Mouse (Mus musculus) intestine, embryonic 16.5 days (tissue): ENCODE measurements around the gene Tyr. TPM values are rescaled to one million over a fixed set of nuclear protein-coding genes. Genes with fewer than 3 reads are reported as not detected.
"Not testable (repeated sequence)": the region's sequence is repeated elsewhere in the genome, so short reads cannot be mapped to it uniquely, and the experiment has no call there.

ENCODE experiments used
- ATAC-seq: fragments of 200-750 bp; cut with Nextera tagmentation; 2 replicates; pipeline ENCODE4 v1.8.0; 2017; ENCODE audit warnings: moderate TSS enrichment, moderate library complexity
- H3K27ac ChIP-seq: fragments of 300-500 bp; sonication (generic); 2 replicates; pipeline ENCODE4 v1.5.1; 2014; ENCODE audit warnings: mild to moderate bottlenecking, low read length
- H3K27me3 ChIP-seq: fragments of 300-500 bp; sonication (generic); replicated peaks from 2 replicates; pipeline ENCODE4 v1.6.1; 2014; ENCODE audit warnings: low read length, control low read depth, mixed read lengths; ENCODE audit not compliant: control insufficient read depth, insufficient read depth
- H3K36me3 ChIP-seq: fragments of 300-500 bp; sonication (generic); 2 replicates; pipeline ENCODE4 v1.6.1; 2014; ENCODE audit warnings: low read length, control low read depth; ENCODE audit not compliant: control insufficient read depth, insufficient read depth
- H3K4me1 ChIP-seq: fragments of 300-500 bp; sonication (generic); 2 replicates; pipeline ENCODE4 v1.6.1; 2014; ENCODE audit warnings: low read length, control low read depth, mixed read lengths; ENCODE audit not compliant: control insufficient read depth, insufficient read depth
- H3K4me2 ChIP-seq: fragments of 300-500 bp; sonication (generic); 2 replicates; pipeline ENCODE4 v1.6.1; 2014; ENCODE audit warnings: low read depth, low read length, control low read depth
- H3K4me3 ChIP-seq: fragments of 300-500 bp; sonication (generic); 2 replicates; pipeline ENCODE4 v1.5.1; 2014; ENCODE audit warnings: mild to moderate bottlenecking, low read length
- H3K9ac ChIP-seq: fragments of 300-500 bp; sonication (generic); 2 replicates; pipeline ENCODE4 v1.6.1; 2014; ENCODE audit warnings: low read depth, low read length
- H3K9me3 ChIP-seq: fragments of 300-500 bp; sonication (generic); 2 replicates; pipeline ENCODE4 v1.6.1; 2016; ENCODE audit warnings: low read length, control low read depth; ENCODE audit not compliant: control insufficient read depth
- WGBS: fragments of 180-500 bp; shearing (Covaris S2); extraction: QIAGEN DNeasy Blood & Tissue Kit; methylation state at CpG from one replicate; pipeline ENCODE4 v1.1.7; 2014; 5-methylcytosine and 5-hydroxymethylcytosine counted together
- polyA plus RNA-seq: library from polyadenylated mRNA; unstranded; fragments of >200 nt; fragmentation: Nextera tagmentation; extraction: Ambion mirVana; gene quantifications from 2 replicates; pipeline ENCODE4 v1.2.1, GENCODE M21; 2015

Gene Tyr
- polyA plus RNA-seq: 0.04 TPM in 1 of 2 replicates, not detected in the other

DNA sequence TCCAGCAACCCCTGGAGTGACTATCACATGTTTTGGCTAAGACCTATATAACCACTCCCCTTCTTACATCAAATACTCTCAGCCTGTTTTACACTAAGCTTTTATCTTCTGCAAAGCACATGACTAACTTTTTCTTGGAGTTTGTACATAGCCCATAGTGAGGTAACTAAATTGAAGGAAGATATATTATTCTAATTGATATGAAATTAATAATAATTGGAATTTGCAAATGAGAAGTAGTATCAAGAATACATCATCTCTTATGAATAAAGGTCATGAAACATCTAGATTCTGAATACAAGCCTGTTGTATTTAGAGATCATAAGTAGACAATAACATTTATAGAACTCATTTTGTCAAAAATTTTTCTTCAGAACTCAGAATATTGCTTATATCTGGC, at the start of gene Tyr:
TSS of gene Tyr (minus strand) at position 101 of the 400 bp plus-strand sequence.
- Histone ChIP-seq H3K9me3 (no peaks in the 10 kb centered on the region), H3K27ac (no peak within 1 kb of the TSS), H3K36me3 (no peaks in the 10 kb centered on the region), H3K27me3 (no peaks in the 10 kb centered on the region), H3K4me2 (no peak within 1 kb of the TSS), H3K4me1 (no peaks in the 10 kb centered on the region), H3K4me3 (no peak within 1 kb of the TSS), H3K9ac (no peak within 1 kb of the TSS)
- ATAC-seq: no peak

DNA sequence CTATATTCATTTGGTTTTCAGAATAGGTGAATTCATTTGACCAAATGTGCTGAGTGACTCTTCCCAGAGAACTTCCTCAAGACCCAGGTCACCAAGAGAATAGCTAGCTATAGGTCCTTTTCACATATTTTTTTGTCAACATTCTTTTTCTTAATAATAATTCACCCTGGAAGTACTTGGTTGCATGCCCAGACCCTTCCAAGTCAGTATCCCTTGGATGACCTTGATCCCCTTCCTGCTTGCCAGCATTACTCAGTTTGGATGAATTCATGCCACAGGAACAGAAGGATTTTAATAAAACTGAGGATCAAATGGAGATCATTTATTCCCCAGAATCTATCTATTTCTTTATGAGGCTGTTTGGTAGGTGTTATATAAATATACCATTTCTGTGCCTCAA, 45.7 kb upstream of the Tyr start:
- Histone ChIP-seq H3K27ac (no peak overlapping the region), H3K4me2 (no peak overlapping the region), H3K4me3 (no peak overlapping the region), H3K4me1 (no peaks in the 10 kb centered on the region), H3K9me3 (no peaks in the 10 kb centered on the region), H3K27me3 (no peaks in the 10 kb centered on the region), H3K9ac (no peak overlapping the region), H3K36me3 (no peaks in the 10 kb centered on the region)
- no peak for ATAC-seq

DNA sequence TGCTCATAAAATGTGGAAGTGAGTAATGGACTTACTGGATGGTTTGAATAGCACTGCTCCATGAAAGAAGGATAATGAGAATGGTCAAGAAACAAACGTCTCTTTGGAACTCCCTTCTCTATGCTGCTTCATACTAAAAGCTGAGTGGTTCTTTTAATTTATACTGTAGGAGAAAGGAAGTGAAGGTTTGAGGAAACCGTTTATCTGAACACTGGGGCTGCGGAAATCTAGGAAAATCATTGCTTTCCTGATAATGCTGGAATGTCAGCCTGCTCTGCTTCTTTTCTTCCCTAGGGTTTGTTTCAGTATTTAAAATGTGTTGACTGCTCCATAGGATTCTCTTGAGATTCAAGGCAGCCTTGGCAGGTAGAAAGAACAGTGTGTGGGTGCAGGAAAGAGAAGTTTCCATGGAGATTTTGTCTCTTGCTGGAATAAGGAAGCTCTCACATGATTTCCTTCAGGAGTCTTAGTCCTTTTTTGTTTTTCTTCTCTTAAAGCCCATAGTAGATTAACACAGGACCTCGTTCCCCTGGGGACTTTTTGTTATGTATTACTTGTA, 891 bp upstream of the Tyr start:
- no peaks in the 10 kb centered on the region for H3K4me1 ChIP-seq
- no peaks in the 10 kb centered on the region for H3K36me3 ChIP-seq
- no peak overlapping the region for H3K9ac ChIP-seq
- no peak for ATAC-seq
- H3K9me3 ChIP-seq: no peaks in the 10 kb centered on the region
- H3K27ac ChIP-seq: no peak overlapping the region
- no peak overlapping the region for H3K4me2 ChIP-seq
- 20% methylated on average over 4 of the region's 4 CpGs for WGBS
- no peaks in the 10 kb centered on the region for H3K27me3 ChIP-seq
- H3K4me3 ChIP-seq: no peak overlapping the region

DNA sequence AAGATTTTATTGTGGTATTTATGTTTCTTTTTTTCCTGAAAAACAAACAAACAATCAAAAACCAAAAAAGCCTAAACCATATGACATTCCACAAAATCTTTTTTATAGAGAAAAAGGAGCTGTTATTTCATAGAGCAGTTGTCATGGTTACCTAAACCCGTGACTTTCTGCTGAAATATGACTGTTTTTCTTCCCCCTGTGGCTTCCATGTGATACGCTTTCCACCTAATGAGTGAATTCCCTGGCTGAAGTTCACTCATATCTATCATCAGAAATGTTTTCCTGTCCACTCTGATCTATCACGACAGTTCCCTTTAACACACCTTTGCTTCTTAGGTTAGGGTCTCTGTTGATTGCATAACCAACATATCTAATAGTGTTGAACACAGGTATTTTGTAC, 5.3 kb downstream of the Tyr start:
- 71% methylated on average over 3 of the region's 3 CpGs for WGBS
- ATAC-seq: no peak

DNA sequence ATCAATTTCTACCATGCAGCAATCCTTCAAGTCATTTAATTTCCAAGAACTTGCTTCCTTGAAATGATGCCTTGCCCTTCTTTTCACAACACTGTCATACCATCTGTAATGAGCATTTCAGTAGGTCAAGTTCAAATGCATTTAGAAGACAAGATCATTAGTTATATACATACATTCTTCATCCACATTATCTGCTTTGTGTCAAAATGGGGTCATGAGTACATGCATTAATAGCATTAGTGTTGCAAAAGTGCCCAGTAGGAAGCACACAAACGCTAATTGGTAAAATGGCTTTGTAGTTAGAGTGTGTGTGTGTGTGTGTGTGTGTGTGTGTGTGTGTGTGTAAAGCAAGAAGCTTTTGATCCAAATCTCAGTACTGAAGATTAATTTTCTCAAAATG, 80.0 kb downstream of the Tyr start:
- no peaks in the 10 kb centered on the region for H3K9me3 ChIP-seq
- ATAC-seq: no peak
- no peaks in the 10 kb centered on the region for H3K4me1 ChIP-seq
- no peaks in the 10 kb centered on the region for H3K27me3 ChIP-seq
- H3K4me2 ChIP-seq: no peak overlapping the region
- no peaks in the 10 kb centered on the region for H3K36me3 ChIP-seq
- H3K27ac ChIP-seq: no peak overlapping the region
- no peak overlapping the region for H3K9ac ChIP-seq
- 46% methylated on average over 1 of the region's 1 CpGs for WGBS
- H3K4me3 ChIP-seq: no peak overlapping the region

More for the DNA sequence above, 5.3 kb downstream of the Tyr start:
- no peaks in the 10 kb centered on the region for H3K36me3 ChIP-seq
- H3K4me1 ChIP-seq: no peaks in the 10 kb centered on the region
- H3K27ac ChIP-seq: no peak overlapping the region
- H3K9ac ChIP-seq: no peak overlapping the region
- H3K4me2 ChIP-seq: no peak overlapping the region
- H3K9me3 ChIP-seq: no peaks in the 10 kb centered on the region
- H3K27me3 ChIP-seq: no peaks in the 10 kb centered on the region
- no peak overlapping the region for H3K4me3 ChIP-seq

DNA sequence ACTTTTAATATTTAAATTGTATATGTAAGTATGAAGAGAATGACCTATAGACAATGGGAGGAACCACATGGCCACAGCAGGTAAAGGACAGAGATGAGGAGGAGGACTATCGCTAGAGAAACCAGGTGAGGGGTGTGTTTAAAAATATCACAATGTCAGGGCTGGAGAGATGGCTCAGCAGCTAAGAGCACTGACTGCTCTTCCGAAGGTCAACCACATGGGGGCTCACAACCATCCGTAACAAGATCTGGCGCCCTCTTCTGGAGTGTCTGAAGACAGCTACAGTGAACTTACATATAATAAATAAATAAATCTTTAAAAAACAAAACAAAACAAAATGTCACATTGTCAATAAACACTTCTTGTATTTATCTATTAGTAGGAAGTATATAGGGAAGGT, 81.9 kb downstream of the Tyr start:
- H3K27ac ChIP-seq, H3K27me3 ChIP-seq, H3K9ac ChIP-seq, H3K36me3 ChIP-seq, H3K4me1 ChIP-seq, H3K4me2 ChIP-seq, H3K4me3 ChIP-seq, H3K9me3 ChIP-seq, ATAC-seq: not testable (repeated sequence)
- WGBS: 14% methylated on average over 4 of the region's 4 CpGs

DNA sequence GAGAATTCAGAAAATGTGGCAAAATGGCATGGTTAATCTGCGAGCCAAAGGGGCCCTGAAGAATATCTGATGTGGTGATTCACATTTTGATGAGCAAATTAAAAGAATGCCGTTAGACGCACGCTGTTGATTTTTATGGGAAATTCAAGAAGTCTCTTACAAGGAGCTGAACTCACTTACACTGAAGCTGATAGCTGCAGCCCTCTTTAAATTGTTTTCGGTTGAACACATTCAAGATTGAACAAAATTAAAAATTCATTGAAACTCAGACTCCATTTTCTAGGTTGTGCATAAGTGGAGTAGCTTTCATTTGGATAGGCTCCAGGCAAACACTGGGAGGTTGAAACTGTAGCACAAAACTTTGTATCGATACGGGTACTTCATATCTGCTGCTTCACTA, 96.3 kb downstream of the Tyr start:
- H3K27ac ChIP-seq: no peak overlapping the region
- no peak for ATAC-seq
- H3K4me3 ChIP-seq: no peak overlapping the region
- no peaks in the 10 kb centered on the region for H3K4me1 ChIP-seq
- no peak overlapping the region for H3K9ac ChIP-seq
- H3K9me3 ChIP-seq: no peaks in the 10 kb centered on the region
- no peak overlapping the region for H3K4me2 ChIP-seq
- WGBS: 93% methylated on average over 7 of the region's 7 CpGs
- no peaks in the 10 kb centered on the region for H3K27me3 ChIP-seq
- no peaks in the 10 kb centered on the region for H3K36me3 ChIP-seq

DNA sequence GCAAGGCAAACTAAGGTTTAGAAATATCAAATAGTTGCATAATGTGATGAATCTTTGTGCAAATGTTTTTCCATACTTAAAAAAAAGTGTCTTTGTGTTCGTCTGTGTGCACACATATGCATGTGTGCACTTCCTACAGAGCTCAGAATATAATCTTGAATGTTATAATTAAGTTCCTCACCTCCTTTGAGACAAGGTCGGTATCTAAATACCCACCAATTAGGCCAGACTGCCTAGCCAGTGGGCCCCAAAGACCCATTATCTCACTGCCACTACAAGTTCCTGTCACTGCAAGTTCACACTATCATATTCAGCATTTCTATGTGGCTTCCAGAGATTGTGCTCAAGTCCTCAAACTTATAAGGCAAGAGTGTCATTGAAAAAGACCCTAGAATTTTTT, 118.4 kb downstream of the Tyr start:
- no peak for ATAC-seq
- Histone ChIP-seq H3K4me1 (no peaks in the 10 kb centered on the region), H3K27ac (no peak overlapping the region), H3K4me2 (no peak overlapping the region), H3K4me3 (no peak overlapping the region), H3K36me3 (no peaks in the 10 kb centered on the region), H3K9me3 (no peaks in the 10 kb centered on the region), H3K27me3 (no peaks in the 10 kb centered on the region), H3K9ac (no peak overlapping the region)
- 70% methylated on average over 2 of the region's 2 CpGs for WGBS
